Mouse (Mus musculus): ENCODE results near the gene Trappc6b. TPM values are rescaled to one million over a fixed set of nuclear protein-coding genes. Genes with fewer than 3 reads are reported as not detected.

Gene Trappc6b
- 45.9 and 51.2 TPM in 2 replicates for polyA plus RNA-seq (2015; fragmentation: Nextera tagmentation; extraction: Ambion mirVana)

GRCm38 (mm10) chr12:59060993-59061595 is at the start of gene Trappc6b:
Gene Trappc6b, minus strand, starts transcription at chr12:59061472.
- H3K4me1 ChIP-seq (ENCODE audit: control insufficient read depth, low read depth, low read length): peaks cover 18% of the 10 kb centered on the region
- H3K4me2 ChIP-seq (ENCODE audit: low read depth, low read length): peak within 1 kb of the TSS; percentile 88
- no peaks in the 10 kb centered on the region for H3K27me3 ChIP-seq (ENCODE audit: control insufficient read depth, insufficient read depth, low read depth, low read length)
- H3K27ac ChIP-seq (ENCODE audit: low read length): peak within 1 kb of the TSS; percentile 93
- under 1% methylated on average over 42 of the region's 49 CpGs for WGBS (ENCODE audit: insufficient replicate concordance)
- H3K9ac ChIP-seq (ENCODE audit: low read depth, low read length): peak within 1 kb of the TSS; percentile 97
- peak; percentile 95 for ATAC-seq (ENCODE audit: low read depth)
- peak within 1 kb of the TSS; percentile 97 for H3K4me3 ChIP-seq (ENCODE audit: low read depth, low read length)
- H3K36me3 ChIP-seq (ENCODE audit: control insufficient read depth, insufficient read depth): no peaks in the 10 kb centered on the region; the same call in 1 of the 2 replicates
- H3K9me3 ChIP-seq (replicated peaks; ENCODE audit: control insufficient read depth, low read length): no peaks in the 10 kb centered on the region

GRCm38 (mm10) chr12:59107926-59108325 is 46.7 kb upstream of the Trappc6b start:
- Histone ChIP-seq H3K27ac (ENCODE audit: low read length) (no peak overlapping the region), H3K4me2 (ENCODE audit: low read depth, low read length) (no peak overlapping the region), H3K9ac (ENCODE audit: low read depth, low read length) (no peak overlapping the region), H3K27me3 (ENCODE audit: control insufficient read depth, insufficient read depth, low read depth, low read length) (no peaks in the 10 kb centered on the region), H3K4me1 (ENCODE audit: control insufficient read depth, low read depth, low read length) (no peaks in the 10 kb centered on the region), H3K9me3 (replicated peaks; ENCODE audit: control insufficient read depth, low read length) (no peaks in the 10 kb centered on the region), H3K4me3 (ENCODE audit: low read depth, low read length) (no peak overlapping the region), H3K36me3 (ENCODE audit: control insufficient read depth, insufficient read depth) (no peaks in the 10 kb centered on the region)
- WGBS (ENCODE audit: insufficient replicate concordance): 63% methylated on average over 4 of the region's 4 CpGs
- no peak for ATAC-seq (ENCODE audit: low read depth)

- WGBS (ENCODE audit: insufficient replicate concordance): 66% methylated on average over 5 of the region's 5 CpGs
Measured at GRCm38 (mm10) chr12:59106491-59106890, 45.2 kb upstream of the Trappc6b start.

GRCm38 (mm10) chr12:59105914-59106313 is 44.6 kb upstream of the Trappc6b start:
- peak; percentile 98 for ATAC-seq (ENCODE audit: low read depth)
- 59% methylated on average over 6 of the region's 6 CpGs for WGBS (ENCODE audit: insufficient replicate concordance)
- H3K4me2 ChIP-seq (ENCODE audit: low read depth, low read length): no peak overlapping the region

More at GRCm38 (mm10) chr12:59106491-59106890, 45.2 kb upstream of the Trappc6b start:
- no peak for ATAC-seq (ENCODE audit: low read depth)
- Histone ChIP-seq H3K9me3 (replicated peaks; ENCODE audit: control insufficient read depth, low read length) (no peaks in the 10 kb centered on the region), H3K4me2 (ENCODE audit: low read depth, low read length) (no peak overlapping the region), H3K27ac (ENCODE audit: low read length) (0 out of 2 replicates have a peak overlapping the region, but pooled peaks have one; percentile 20), H3K4me1 (ENCODE audit: control insufficient read depth, low read depth, low read length) (no peaks in the 10 kb centered on the region), H3K36me3 (ENCODE audit: control insufficient read depth, insufficient read depth) (no peaks in the 10 kb centered on the region), H3K9ac (ENCODE audit: low read depth, low read length) (no peak overlapping the region), H3K27me3 (ENCODE audit: control insufficient read depth, insufficient read depth, low read depth, low read length) (no peaks in the 10 kb centered on the region), H3K4me3 (ENCODE audit: low read depth, low read length) (no peak overlapping the region)

GRCm38 (mm10) chr12:59104771-59105170 is 43.5 kb upstream of the Trappc6b start:
- ATAC-seq (ENCODE audit: low read depth): no peak
- no peak overlapping the region for H3K4me2 ChIP-seq (ENCODE audit: low read depth, low read length)
- no peaks in the 10 kb centered on the region for H3K9me3 ChIP-seq (replicated peaks; ENCODE audit: control insufficient read depth, low read length)
- 53% methylated on average over 5 of the region's 5 CpGs for WGBS (ENCODE audit: insufficient replicate concordance)
- no peak overlapping the region for H3K9ac ChIP-seq (ENCODE audit: low read depth, low read length)
- H3K27me3 ChIP-seq (ENCODE audit: control insufficient read depth, insufficient read depth, low read depth, low read length): no peaks in the 10 kb centered on the region
- H3K4me3 ChIP-seq (ENCODE audit: low read depth, low read length): no peak overlapping the region
- no peak overlapping the region for H3K27ac ChIP-seq (ENCODE audit: low read length)
- no peaks in the 10 kb centered on the region for H3K4me1 ChIP-seq (ENCODE audit: control insufficient read depth, low read depth, low read length)
- no peaks in the 10 kb centered on the region for H3K36me3 ChIP-seq (ENCODE audit: control insufficient read depth, insufficient read depth)

More at GRCm38 (mm10) chr12:59105914-59106313, 44.6 kb upstream of the Trappc6b start:
- Histone ChIP-seq H3K27me3 (ENCODE audit: control insufficient read depth, insufficient read depth, low read depth, low read length) (no peaks in the 10 kb centered on the region), H3K36me3 (ENCODE audit: control insufficient read depth, insufficient read depth) (no peaks in the 10 kb centered on the region), H3K9me3 (replicated peaks; ENCODE audit: control insufficient read depth, low read length) (no peaks in the 10 kb centered on the region), H3K9ac (ENCODE audit: low read depth, low read length) (no peak overlapping the region), H3K4me3 (ENCODE audit: low read depth, low read length) (no peak overlapping the region), H3K4me1 (ENCODE audit: control insufficient read depth, low read depth, low read length) (no peaks in the 10 kb centered on the region), H3K27ac (ENCODE audit: low read length) (peak overlapping the region; percentile 36; the same call in 1 of the 2 replicates)

- peak; percentile 78 for ATAC-seq (ENCODE audit: low read depth)
- no peaks in the 10 kb centered on the region for H3K9me3 ChIP-seq (replicated peaks; ENCODE audit: control insufficient read depth, low read length)
- no peaks in the 10 kb centered on the region for H3K36me3 ChIP-seq (ENCODE audit: control insufficient read depth, insufficient read depth)
- H3K4me2 ChIP-seq (ENCODE audit: low read depth, low read length): peak within 1 kb of the TSS; percentile 24
- 0 out of 2 replicates have a peak within 1 kb of the TSS, but pooled peaks have one; percentile 31 for H3K9ac ChIP-seq (ENCODE audit: low read depth, low read length)
- H3K27me3 ChIP-seq (ENCODE audit: control insufficient read depth, insufficient read depth, low read depth, low read length): no peaks in the 10 kb centered on the region
- H3K27ac ChIP-seq (ENCODE audit: low read length): peak within 1 kb of the TSS; percentile 77
- 70% methylated on average over 19 of the region's 19 CpGs for WGBS (ENCODE audit: insufficient replicate concordance)
- no peaks in the 10 kb centered on the region for H3K4me1 ChIP-seq (ENCODE audit: control insufficient read depth, low read depth, low read length)
- H3K4me3 ChIP-seq (ENCODE audit: low read depth, low read length): peak within 1 kb of the TSS; percentile 55
Measured at GRCm38 (mm10) chr12:59095104-59096025, 34.1 kb upstream of the Trappc6b start, which contains the start of gene Mia2. Gene Mia2, plus strand, starts transcription at chr12:59095799.

- Histone ChIP-seq H3K9ac (ENCODE audit: low read depth, low read length) (no peak overlapping the region), H3K27ac (ENCODE audit: low read length) (no peak overlapping the region), H3K9me3 (replicated peaks; ENCODE audit: control insufficient read depth, low read length) (no peaks in the 10 kb centered on the region), H3K27me3 (ENCODE audit: control insufficient read depth, insufficient read depth, low read depth, low read length) (no peaks in the 10 kb centered on the region), H3K36me3 (ENCODE audit: control insufficient read depth, insufficient read depth) (no peaks in the 10 kb centered on the region), H3K4me1 (ENCODE audit: control insufficient read depth, low read depth, low read length) (no peaks in the 10 kb centered on the region), H3K4me3 (ENCODE audit: low read depth, low read length) (no peak overlapping the region), H3K4me2 (ENCODE audit: low read depth, low read length) (no peak overlapping the region)
- WGBS (ENCODE audit: insufficient replicate concordance): 31% methylated on average over 2 of the region's 2 CpGs
- peak; percentile 19; the same call in 1 of the 2 replicates for ATAC-seq (ENCODE audit: low read depth)
Measured at GRCm38 (mm10) chr12:59093543-59093942, 32.3 kb upstream of the Trappc6b start.

GRCm38 (mm10) chr12:59086171-59086570 is 24.9 kb upstream of the Trappc6b start:
- Histone ChIP-seq H3K27me3 (ENCODE audit: control insufficient read depth, insufficient read depth, low read depth, low read length) (no peaks in the 10 kb centered on the region), H3K4me1 (ENCODE audit: control insufficient read depth, low read depth, low read length) (no peaks in the 10 kb centered on the region), H3K4me2 (ENCODE audit: low read depth, low read length) (no peak overlapping the region), H3K27ac (ENCODE audit: low read length) (no peak overlapping the region), H3K36me3 (ENCODE audit: control insufficient read depth, insufficient read depth) (no peaks in the 10 kb centered on the region), H3K9ac (ENCODE audit: low read depth, low read length) (no peak overlapping the region), H3K9me3 (replicated peaks; ENCODE audit: control insufficient read depth, low read length) (no peaks in the 10 kb centered on the region), H3K4me3 (ENCODE audit: low read depth, low read length) (no peak overlapping the region)
- ATAC-seq (ENCODE audit: low read depth): no peak
- WGBS (ENCODE audit: insufficient replicate concordance): 52% methylated on average over 5 of the region's 5 CpGs

Measured in liver, embryonic 16.5 days (tissue).